Comparison of ENCODE assay signal across 23 mouse cellular contexts in the genomic region with DNA sequence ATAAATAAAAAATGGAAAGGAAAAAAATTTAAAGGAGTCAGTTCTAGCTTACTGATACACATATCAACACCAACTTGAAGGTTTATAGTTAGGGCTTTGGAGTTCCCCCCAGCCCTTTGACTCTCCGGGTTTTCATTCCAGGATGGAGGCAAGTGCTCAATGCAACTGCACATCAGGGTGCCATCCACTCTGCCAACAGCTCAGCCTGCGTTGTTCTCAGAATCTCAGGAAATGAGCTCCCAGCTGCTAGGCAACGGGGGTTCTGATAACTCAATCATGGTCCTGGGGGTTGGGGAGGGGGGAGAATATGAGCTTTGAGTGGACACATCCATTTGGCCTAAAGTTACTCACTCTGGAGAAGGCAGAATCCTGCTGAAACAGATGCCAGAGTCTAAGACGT. TPM values are rescaled to one million over a fixed set of nuclear protein-coding genes. Genes with fewer than 3 reads are reported as not detected.
DNase-seq lines count a peak whose midpoint lies in the region; ATAC-seq and TF ChIP-seq lines count a peak whose summit lies in the region.
"Had no signal": no experiment of that assay in that cellular context is flagged by ENCODE, and none has a peak within 500 bp of the region (broad histone marks: within the 10 kb centered on the region; RNA-seq: fewer than 3 reads in every experiment).

No protein-coding gene starts in this region.

- no peaks in the 10 kb centered on the region for H3K36me3 ChIP-seq in hindbrain, embryonic 10.5 days
- H3K36me3 ChIP-seq in hindbrain, embryonic 12.5 days: no peaks in the 10 kb centered on the region
- H3K36me3 ChIP-seq in midbrain, embryonic 16.5 days (ENCODE audit: control insufficient read depth, insufficient read depth, low read length): no peaks in the 10 kb centered on the region
- H3K36me3 ChIP-seq in intestine, embryonic 16.5 days (ENCODE audit: control insufficient read depth, insufficient read depth, low read length): no peaks in the 10 kb centered on the region
- H3K36me3 ChIP-seq: embryonic facial prominence, embryonic 12.5 days; limb, embryonic 10.5 days had no signal

- ATAC-seq in hindbrain, embryonic 12.5 days (ENCODE audit: low FRiP score): no peak
- peak; percentile 47; the same call in 1 of the 2 replicates for ATAC-seq in midbrain, embryonic 16.5 days
- ATAC-seq in intestine, embryonic 16.5 days: no peak
- ATAC-seq: Patski had no signal

- no peaks in the 10 kb centered on the region for H3K9me3 ChIP-seq in hindbrain, embryonic 10.5 days
- no peaks in the 10 kb centered on the region for H3K9me3 ChIP-seq in hindbrain, embryonic 12.5 days (replicated peaks)
- no peaks in the 10 kb centered on the region for H3K9me3 ChIP-seq in midbrain, embryonic 16.5 days (replicated peaks; ENCODE audit: control insufficient read depth, low read length, poor library complexity, severe bottlenecking)
- no peaks in the 10 kb centered on the region for H3K9me3 ChIP-seq in intestine, embryonic 16.5 days (ENCODE audit: control insufficient read depth, low read length)
- H3K9me3 ChIP-seq: embryonic facial prominence, embryonic 12.5 days; limb, embryonic 10.5 days had no signal

- 15% methylated on average over 4 of the region's 4 CpGs for WGBS in cerebellum, adult 2 months
- 13% methylated on average over 4 of the region's 4 CpGs for WGBS in hindbrain, embryonic 10.5 days
- 8% methylated on average over 4 of the region's 4 CpGs for WGBS in hindbrain, embryonic 12.5 days
- WGBS in midbrain, embryonic 16.5 days: 10% methylated on average over 4 of the region's 4 CpGs
- WGBS in intestine, embryonic 16.5 days: 22% methylated on average over 4 of the region's 4 CpGs

- TF ChIP-seq POLR2A in cerebellum, adult 2 months (IDR thresholded peaks at IDR 0.05; ENCODE audit: borderline replicate concordance, insufficient read depth, low read length): no peak

- no peak overlapping the region for H3K4me3 ChIP-seq in cerebellum, adult 2 months (replicated peaks; ENCODE audit: insufficient read depth, low read depth, low read length)
- H3K4me3 ChIP-seq in hindbrain, embryonic 10.5 days: no peak overlapping the region
- no peak overlapping the region for H3K4me3 ChIP-seq in hindbrain, embryonic 12.5 days
- H3K4me3 ChIP-seq in midbrain, embryonic 16.5 days (ENCODE audit: low read depth, low read length): no peak overlapping the region
- H3K4me3 ChIP-seq in intestine, embryonic 16.5 days (ENCODE audit: low read length): no peak overlapping the region
- H3K4me3 ChIP-seq: embryonic facial prominence, embryonic 12.5 days; erythroblast, embryonic 14.5 days; gastrocnemius, adult 2 months; limb, embryonic 10.5 days; myocyte had no signal

- no peak overlapping the region for H3K27ac ChIP-seq in cerebellum, adult 2 months (ENCODE audit: insufficient read depth, low read length)
- no peak overlapping the region for H3K27ac ChIP-seq in hindbrain, embryonic 10.5 days
- H3K27ac ChIP-seq in hindbrain, embryonic 12.5 days: no peak overlapping the region
- no peak overlapping the region for H3K27ac ChIP-seq in midbrain, embryonic 16.5 days (ENCODE audit: low read length)
- no peak overlapping the region for H3K27ac ChIP-seq in intestine, embryonic 16.5 days (ENCODE audit: low read length)
- H3K27ac ChIP-seq: embryonic facial prominence, embryonic 12.5 days; gastrocnemius, adult 2 months; limb, embryonic 10.5 days had no signal

- H3K4me1 ChIP-seq in cerebellum, adult 2 months (ENCODE audit: control insufficient read depth, insufficient read depth, low read length): no peaks in the 10 kb centered on the region
- H3K4me1 ChIP-seq in hindbrain, embryonic 10.5 days (replicated peaks): peaks cover 17% of the 10 kb centered on the region
- H3K4me1 ChIP-seq in hindbrain, embryonic 12.5 days: peaks cover 7% of the 10 kb centered on the region
- H3K4me1 ChIP-seq in midbrain, embryonic 16.5 days (ENCODE audit: control insufficient read depth, insufficient read depth, low read length): peaks cover 4% of the 10 kb centered on the region
- H3K4me1 ChIP-seq in intestine, embryonic 16.5 days (ENCODE audit: control insufficient read depth, insufficient read depth, low read length): no peaks in the 10 kb centered on the region
- H3K4me1 ChIP-seq: embryonic facial prominence, embryonic 12.5 days had no signal

- H3K4me2 ChIP-seq in hindbrain, embryonic 12.5 days (replicated peaks): no peak overlapping the region
- H3K4me2 ChIP-seq in midbrain, embryonic 16.5 days (ENCODE audit: low read length): no peak overlapping the region
- H3K4me2 ChIP-seq in intestine, embryonic 16.5 days (ENCODE audit: low read depth, low read length): no peak overlapping the region
- H3K4me2 ChIP-seq: embryonic facial prominence, embryonic 12.5 days; heart, embryonic 11.5 days had no signal

- no peaks in the 10 kb centered on the region for H3K27me3 ChIP-seq in cerebellum, adult 2 months (ENCODE audit: control insufficient read depth, insufficient read depth, low read length)
- peaks cover 46% of the 10 kb centered on the region for H3K27me3 ChIP-seq in hindbrain, embryonic 10.5 days (ENCODE audit: insufficient read depth, poor library complexity, severe bottlenecking)
- H3K27me3 ChIP-seq in hindbrain, embryonic 12.5 days: peaks cover 31% of the 10 kb centered on the region
- no peaks in the 10 kb centered on the region; the same call in 1 of the 2 replicates for H3K27me3 ChIP-seq in midbrain, embryonic 16.5 days (ENCODE audit: control insufficient read depth, insufficient read depth, low read depth, low read length)
- H3K27me3 ChIP-seq in intestine, embryonic 16.5 days (replicated peaks; ENCODE audit: control insufficient read depth, insufficient read depth, low read length): peaks cover 2% of the 10 kb centered on the region; the same call in 1 of the 2 replicates

- H3K9ac ChIP-seq in hindbrain, embryonic 12.5 days: no peak overlapping the region
- H3K9ac ChIP-seq in midbrain, embryonic 16.5 days (ENCODE audit: low read depth, low read length): no peak overlapping the region
- no peak overlapping the region for H3K9ac ChIP-seq in intestine, embryonic 16.5 days (ENCODE audit: low read depth, low read length)
- H3K9ac ChIP-seq: embryonic facial prominence, embryonic 12.5 days had no signal

- no peak for TF ChIP-seq CTCF in cerebellum, adult 2 months (IDR thresholded peaks at IDR 0.05; ENCODE audit: borderline replicate concordance, insufficient read depth, low read depth, low read length)

- DNase-seq in cerebellum, postnatal 10 days: peak; percentile 67 to 75
- DNase-seq in cerebellum, adult 2 months: no peak
- peak; percentile 35 for DNase-seq in hindbrain, embryonic 10.5 days (ENCODE audit: low spot score)
- DNase-seq in Muller cell, postnatal 12 days (ENCODE audit: inconsistent ontology term): peak; percentile 25
- DNase-seq in lung, postnatal 36 days: no peak
- DNase-seq: adrenal gland, adult 8-10 months; cerebellum, postnatal 36 days; gastrocnemius, adult 2 months; heart, postnatal 10 days; kidney, adult 8-10 months; kidney, postnatal 36 days; lung, adult 18-20 months; lung, postnatal 14 days; retina, postnatal 1 day had no signal

RNA-seq across cellular contexts. Expression of a gene that starts 13.6 kb away (rescaled TPM):
- 391 and 398 TPM in 2 replicates for polyA plus RNA-seq in cerebellum, adult 2 months (2012; rRNA removed)
- polyA plus RNA-seq in hindbrain, embryonic 10.5 days (2016; fragmentation: Nextera tagmentation; extraction: Ambion mirVana): 63.3 and 73.4 TPM in 2 replicates
- 53.9 and 60.4 TPM in 2 replicates for polyA plus RNA-seq in hindbrain, embryonic 12.5 days (2016; fragmentation: Nextera tagmentation; extraction: Ambion mirVana)
- 46.9 and 49.8 TPM in 2 replicates for polyA plus RNA-seq in midbrain, embryonic 16.5 days (2015; fragmentation: Nextera tagmentation; extraction: Ambion mirVana)
- 55.5 and 77.3 TPM in 2 replicates for polyA plus RNA-seq in intestine, embryonic 16.5 days (2015; fragmentation: Nextera tagmentation; extraction: Ambion mirVana)

RNA-seq across cellular contexts. Expression of a gene that starts 36.2 kb away (rescaled TPM):
- 55.8 and 56.0 TPM in 2 replicates for polyA plus RNA-seq in cerebellum, adult 2 months (2012; rRNA removed)
- 32.1 and 38.5 TPM in 2 replicates for polyA plus RNA-seq in hindbrain, embryonic 10.5 days (2016; fragmentation: Nextera tagmentation; extraction: Ambion mirVana)
- 47.3 and 49.1 TPM in 2 replicates for polyA plus RNA-seq in hindbrain, embryonic 12.5 days (2016; fragmentation: Nextera tagmentation; extraction: Ambion mirVana)
- 38.3 and 38.7 TPM in 2 replicates for polyA plus RNA-seq in midbrain, embryonic 16.5 days (2015; fragmentation: Nextera tagmentation; extraction: Ambion mirVana)
- 26.5 and 27.0 TPM in 2 replicates for polyA plus RNA-seq in intestine, embryonic 16.5 days (2015; fragmentation: Nextera tagmentation; extraction: Ambion mirVana)

Comparison
In these comparisons a context has a peak if more than half of its experiments do, and no peak if none do; other contexts are left out.
1. DNase-seq: peak in cerebellum, postnatal 10 days (2 of 2), hindbrain, embryonic 10.5 days (single experiment) and Muller cell, postnatal 12 days (single experiment); none in cerebellum, adult 2 months (0 of 2) and lung, postnatal 36 days (single experiment).